Mouse (Mus musculus): ENCODE results near the gene Tmem59l. TPM values are rescaled to one million over a fixed set of nuclear protein-coding genes. Genes with fewer than 3 reads are reported as not detected.

The Tmem59l gene
- total RNA-seq, 1 experiment from 2014 or later = 5.6 TPM

Other genes with a start within 250 kb of the Tmem59l start
- gene Homer3, start 204.5 kb downstream of the Tmem59l start, total RNA-seq (2021) = 21.3 and 25.0 TPM in 2 replicates
- gene Ddx49, start 184.9 kb downstream of the Tmem59l start, total RNA-seq (2021) = 49.2 and 71.3 TPM in 2 replicates
- gene Cope, start 184.8 kb downstream of the Tmem59l start, total RNA-seq (2021) = 215 and 222 TPM in 2 replicates
- gene Cers1, start 171.6 kb downstream of the Tmem59l start, total RNA-seq (2021) = 1.9 and 2.9 TPM in 2 replicates
- 0.41 and 1.2 TPM in 2 replicates for gene Gdf1, start 157.5 kb downstream of the Tmem59l start, total RNA-seq (2021)
- gene Upf1, start 134.1 kb downstream of the Tmem59l start, total RNA-seq (2021) = 64.0 and 64.4 TPM in 2 replicates
- 1.4 TPM in 1 of 2 replicates, not detected in the other for gene Comp, start 113.8 kb downstream of the Tmem59l start, total RNA-seq (2021)
- gene Crtc1, start 47.8 kb downstream of the Tmem59l start, total RNA-seq (2021) = 19.4 and 20.6 TPM in 2 replicates
- gene Klhl26, start 10.4 kb downstream of the Tmem59l start, total RNA-seq (2021) = 15.7 and 16.3 TPM in 2 replicates
- gene Crlf1, start 5.8 kb upstream of the Tmem59l start, total RNA-seq (2021) = not detected in 2 replicates
- 116 and 123 TPM in 2 replicates for gene Rex1bd, start 19.4 kb upstream of the Tmem59l start, total RNA-seq (2021)
- gene Uba52, start 23.4 kb upstream of the Tmem59l start, total RNA-seq (2021) = 1,600 and 1,776 TPM in 2 replicates
- gene Fkbp8, start 40.4 kb upstream of the Tmem59l start, total RNA-seq (2021) = 235 and 252 TPM in 2 replicates
- gene Kxd1, start 40.6 kb upstream of the Tmem59l start, total RNA-seq (2021) = 78.9 and 83.1 TPM in 2 replicates
- gene Ell, start 52.1 kb upstream of the Tmem59l start, total RNA-seq (2021) = 22.4 and 22.9 TPM in 2 replicates
- gene Isyna1, start 107.0 kb upstream of the Tmem59l start, total RNA-seq (2021) = 77.2 and 84.7 TPM in 2 replicates
- 84.4 and 102 TPM in 2 replicates for gene Ssbp4, start 121.5 kb upstream of the Tmem59l start, total RNA-seq (2021)
- 1.6 and 2.0 TPM in 2 replicates for gene Lrrc25, start 128.8 kb upstream of the Tmem59l start, total RNA-seq (2021)
- 0.79 and 1.0 TPM in 2 replicates for gene Gdf15, start 145.1 kb upstream of the Tmem59l start, total RNA-seq (2021)
- 73.1 and 86.5 TPM in 2 replicates for gene Pgpep1, start 173.0 kb upstream of the Tmem59l start, total RNA-seq (2021)
- 76.0 and 78.6 TPM in 2 replicates for gene Lsm4, start 185.9 kb upstream of the Tmem59l start, total RNA-seq (2021)
- 165 and 174 TPM in 2 replicates for gene Jund, start 211.6 kb upstream of the Tmem59l start, total RNA-seq (2021)
- gene Iqcn, start 216.1 kb upstream of the Tmem59l start, total RNA-seq (2021) = 0.11 and 0.19 TPM in 2 replicates
- gene Gm3336, start 231.2 kb upstream of the Tmem59l start, total RNA-seq (2021) = 0.70 TPM in 1 of 2 replicates, not detected in the other
- gene Pde4c, start 236.4 kb upstream of the Tmem59l start, total RNA-seq (2021) = 1.9 TPM in 2 replicates

All from adrenal gland, postnatal 14 days (tissue).